Mouse (Mus musculus): ENCODE results near the gene 1700020A23Rik.

1700020A23Rik gene

GRCm38 (mm10) chr2:130398091-130398490, 7.0 kb upstream of the 1700020A23Rik start:
- TF ChIP-seq GATA4 (IDR thresholded peaks at IDR 0.05; ENCODE audit: insufficient replicate concordance, low read length) = no peak

- TF ChIP-seq GATA4 (IDR thresholded peaks at IDR 0.05; ENCODE audit: insufficient replicate concordance, low read length) = no peak
Observed at GRCm38 (mm10) chr2:130400046-130400445, 5.0 kb upstream of the 1700020A23Rik start.

- no peak for TF ChIP-seq GATA4 (IDR thresholded peaks at IDR 0.05; ENCODE audit: insufficient replicate concordance, low read length)
Observed at GRCm38 (mm10) chr2:130401891-130402290, 3.2 kb upstream of the 1700020A23Rik start.

GRCm38 (mm10) chr2:130406178-130406577, 1.1 kb downstream of the 1700020A23Rik start, which contains the start of gene Tmem239:
Tmem239 (plus strand) TSS chr2:130406478.
- no peak for TF ChIP-seq GATA4 (IDR thresholded peaks at IDR 0.05; ENCODE audit: insufficient replicate concordance, low read length)

GRCm38 (mm10) chr2:130408194-130408593, 3.1 kb downstream of the 1700020A23Rik start:
- TF ChIP-seq GATA4 (IDR thresholded peaks at IDR 0.05; ENCODE audit: insufficient replicate concordance, low read length) = no peak

GRCm38 (mm10) chr2:130411558-130412495, 6.8 kb downstream of the 1700020A23Rik start:
- TF ChIP-seq GATA4 (IDR thresholded peaks at IDR 0.05; ENCODE audit: insufficient replicate concordance, low read length) = no peak

GRCm38 (mm10) chr2:130412775-130413174, 7.7 kb downstream of the 1700020A23Rik start:
- TF ChIP-seq GATA4 (IDR thresholded peaks at IDR 0.05; ENCODE audit: insufficient replicate concordance, low read length) = no peak

GRCm38 (mm10) chr2:130414094-130414856, 9.2 kb downstream of the 1700020A23Rik start:
- TF ChIP-seq GATA4 (IDR thresholded peaks at IDR 0.05; ENCODE audit: insufficient replicate concordance, low read length) = no peak

- TF ChIP-seq GATA4 (IDR thresholded peaks at IDR 0.05; ENCODE audit: insufficient replicate concordance, low read length) = no peak
Observed at GRCm38 (mm10) chr2:130421781-130422620, 16.9 kb downstream of the 1700020A23Rik start.

- TF ChIP-seq GATA4 (IDR thresholded peaks at IDR 0.05; ENCODE audit: insufficient replicate concordance, low read length) = no peak
Observed at GRCm38 (mm10) chr2:130423397-130424125, 18.5 kb downstream of the 1700020A23Rik start.

GRCm38 (mm10) chr2:130424126-130424853, 19.2 kb downstream of the 1700020A23Rik start, which contains the start of the genes Vps16 and Pced1a:
Vps16 (plus strand) TSS chr2:130424339.
Pced1a (minus strand) TSS chr2:130424701.
- peak; percentile 7; the same call in 1 of the 2 replicates for TF ChIP-seq GATA4 (IDR thresholded peaks at IDR 0.05; ENCODE audit: insufficient replicate concordance, low read length)

- no peak for TF ChIP-seq GATA4 (IDR thresholded peaks at IDR 0.05; ENCODE audit: insufficient replicate concordance, low read length)
Observed at GRCm38 (mm10) chr2:130425112-130425511, 20.1 kb downstream of the 1700020A23Rik start.

- TF ChIP-seq GATA4 (IDR thresholded peaks at IDR 0.05; ENCODE audit: insufficient replicate concordance, low read length) = no peak
Observed at GRCm38 (mm10) chr2:130429851-130430250, 24.8 kb downstream of the 1700020A23Rik start.

Measured in liver, adult (tissue).